Mouse (Mus musculus): ENCODE data around the gene Dab1. TPM values are rescaled to one million over a fixed set of nuclear protein-coding genes. Genes with fewer than 3 reads are reported as not detected.

The Dab1 gene
- total and polyA plus RNA-seq, 3 experiments: not detected

GRCm38 (mm10) chr4:103804461-103804860 lies 185.3 kb downstream of the Dab1 start:
- TF ChIP-seq SIN3A (IDR thresholded peaks at IDR 0.05; ENCODE audit: low read length) (no peak), BHLHE40 (IDR thresholded peaks at IDR 0.05; ENCODE audit: borderline replicate concordance, low read depth, low read length) (no peak), CHD1 (IDR thresholded peaks at IDR 0.05; ENCODE audit: low read depth, low read length) (no peak)
- H3K27me3 ChIP-seq (ENCODE audit: control insufficient read depth in 1 of 2, insufficient read depth in 2 of 2, low read length in 2 of 2): no peaks in the 10 kb centered on the region
- DNase-seq (ENCODE audit: low read depth, low spot score): no peak
- no peaks in the 10 kb centered on the region for H3K9me3 ChIP-seq (replicated peaks; ENCODE audit: insufficient read depth, low read length)
- no peaks in the 10 kb centered on the region for H3K79me2 ChIP-seq (ENCODE audit: control insufficient read depth, insufficient read depth, low read length, poor library complexity)
- no peaks in the 10 kb centered on the region for H3K36me3 ChIP-seq (ENCODE audit: control insufficient read depth in 1 of 2, insufficient read depth in 2 of 2, low read length in 2 of 2)
- no peaks in the 10 kb centered on the region for H3K4me1 ChIP-seq (ENCODE audit: control insufficient read depth in 1 of 2, insufficient read depth in 2 of 2, low read length in 2 of 2)
- no peak overlapping the region for H3K27ac ChIP-seq (ENCODE audit: control insufficient read depth, low read depth, low read length)
- no peak overlapping the region for H3K9ac ChIP-seq (ENCODE audit: control insufficient read depth, low read depth, low read length, poor library complexity, severe bottlenecking)
- H3K4me3 ChIP-seq (ENCODE audit: control insufficient read depth in 1 of 2, insufficient read depth in 1 of 2, low read depth in 2 of 2, low read length in 2 of 2): no peak overlapping the region

- H3K36me3 ChIP-seq (ENCODE audit: control insufficient read depth in 1 of 2, insufficient read depth in 2 of 2, low read length in 2 of 2): no peaks in the 10 kb centered on the region
- no peak for DNase-seq (ENCODE audit: low read depth, low spot score)
- no peak overlapping the region for H3K9ac ChIP-seq (ENCODE audit: control insufficient read depth, low read depth, low read length, poor library complexity, severe bottlenecking)
- TF ChIP-seq POLR2A (IDR thresholded peaks at IDR 0.05; ENCODE audit: control insufficient read depth in 1 of 2, insufficient read depth in 1 of 2, low read depth in 1 of 2, low read length in 2 of 2, poor library complexity in 1 of 2): no peak
- TF ChIP-seq ZMIZ1 (IDR thresholded peaks at IDR 0.05; ENCODE audit: low read depth, low read length): no peak
- TF ChIP-seq EP300 (IDR thresholded peaks at IDR 0.05; ENCODE audit: low read depth in 1 of 2, low read length in 2 of 2): no peak
- TF ChIP-seq MYB (IDR thresholded peaks at IDR 0.05; ENCODE audit: low read depth, low read length): no peak
- no peak for TF ChIP-seq KAT2A (conservative IDR thresholded peaks at IDR 0.05; ENCODE audit: low read depth, low read length)
- TF ChIP-seq MAX (IDR thresholded peaks at IDR 0.05; ENCODE audit: low read length): no peak
- TF ChIP-seq SIN3A (IDR thresholded peaks at IDR 0.05; ENCODE audit: low read length): no peak
- no peak for TF ChIP-seq TCF12 (IDR thresholded peaks at IDR 0.05; ENCODE audit: low read depth, low read length)
- no peaks in the 10 kb centered on the region for H3K27me3 ChIP-seq (ENCODE audit: control insufficient read depth in 1 of 2, insufficient read depth in 2 of 2, low read length in 2 of 2)
- H3K4me3 ChIP-seq (ENCODE audit: control insufficient read depth in 1 of 2, insufficient read depth in 1 of 2, low read depth in 2 of 2, low read length in 2 of 2): no peak overlapping the region
- no peaks in the 10 kb centered on the region for H3K9me3 ChIP-seq (replicated peaks; ENCODE audit: insufficient read depth, low read length)
- no peaks in the 10 kb centered on the region for H3K79me2 ChIP-seq (ENCODE audit: control insufficient read depth, insufficient read depth, low read length, poor library complexity)
- no peaks in the 10 kb centered on the region for H3K4me1 ChIP-seq (ENCODE audit: control insufficient read depth in 1 of 2, insufficient read depth in 2 of 2, low read length in 2 of 2)
- H3K27ac ChIP-seq (ENCODE audit: control insufficient read depth, low read depth, low read length): no peak overlapping the region
Measured at GRCm38 (mm10) chr4:103822669-103823068, 203.5 kb downstream of the Dab1 start.

GRCm38 (mm10) chr4:103838377-103838776 lies 219.2 kb downstream of the Dab1 start:
- no peak overlapping the region for H3K27ac ChIP-seq (ENCODE audit: control insufficient read depth, low read depth, low read length)
- H3K27me3 ChIP-seq (ENCODE audit: control insufficient read depth in 1 of 2, insufficient read depth in 2 of 2, low read length in 2 of 2): no peaks in the 10 kb centered on the region
- no peaks in the 10 kb centered on the region for H3K36me3 ChIP-seq (ENCODE audit: control insufficient read depth in 1 of 2, insufficient read depth in 2 of 2, low read length in 2 of 2)
- H3K9ac ChIP-seq (ENCODE audit: control insufficient read depth, low read depth, low read length, poor library complexity, severe bottlenecking): no peak overlapping the region
- H3K79me2 ChIP-seq (ENCODE audit: control insufficient read depth, insufficient read depth, low read length, poor library complexity): no peaks in the 10 kb centered on the region
- TF ChIP-seq ZMIZ1 (IDR thresholded peaks at IDR 0.05; ENCODE audit: low read depth, low read length) (no peak), ZKSCAN1 (IDR thresholded peaks at IDR 0.05; ENCODE audit: low read depth, low read length) (no peak), EP300 (IDR thresholded peaks at IDR 0.05; ENCODE audit: low read depth in 1 of 2, low read length in 2 of 2) (no peak), POLR2AphosphoS2 (IDR thresholded peaks at IDR 0.05; ENCODE audit: low read length) (no peak), TCF12 (IDR thresholded peaks at IDR 0.05; ENCODE audit: low read depth, low read length) (no peak), MEF2A (IDR thresholded peaks at IDR 0.05; ENCODE audit: extremely low read depth, insufficient replicate concordance, low read depth, low read length, poor library complexity, severe bottlenecking) (no peak)
- H3K9me3 ChIP-seq (replicated peaks; ENCODE audit: insufficient read depth, low read length): no peaks in the 10 kb centered on the region
- DNase-seq (ENCODE audit: low read depth, low spot score): no peak
- no peaks in the 10 kb centered on the region for H3K4me1 ChIP-seq (ENCODE audit: control insufficient read depth in 1 of 2, insufficient read depth in 2 of 2, low read length in 2 of 2)
- no peak overlapping the region for H3K4me3 ChIP-seq (ENCODE audit: control insufficient read depth in 1 of 2, insufficient read depth in 1 of 2, low read depth in 2 of 2, low read length in 2 of 2)

All from MEL (cell line).